Mouse (Mus musculus) limb, embryonic 15.5 days (tissue): ENCODE measurements around the gene Ccdc13. TPM values are rescaled to one million over a fixed set of nuclear protein-coding genes. Genes with fewer than 3 reads are reported as not detected.

ENCODE experiments used
- ATAC-seq: fragments of 200-750 bp; cut with Nextera tagmentation; 2 replicates; pipeline ENCODE4 v1.8.0; 2017; ENCODE audit warnings: low read depth, moderate TSS enrichment; ENCODE audit not compliant: insufficient number of reproducible peaks, low FRiP score, low TSS enrichment
- H3K27ac ChIP-seq: fragments of 300-500 bp; sonication (generic); 2 replicates; pipeline ENCODE4 v1.5.1; 2015; ENCODE audit warnings: moderate library complexity, mild to moderate bottlenecking, inconsistent platforms
- H3K27me3 ChIP-seq: fragments of 300-500 bp; sonication (generic); 2 replicates; pipeline ENCODE4 v1.6.1; 2015; ENCODE audit warnings: inconsistent platforms
- H3K36me3 ChIP-seq: fragments of 300-500 bp; sonication (generic); 2 replicates; pipeline ENCODE4 v1.6.1; 2015; ENCODE audit warnings: inconsistent platforms
- H3K4me1 ChIP-seq: fragments of 300-500 bp; sonication (generic); 2 replicates; pipeline ENCODE4 v1.6.1; 2015; ENCODE audit warnings: inconsistent platforms
- H3K4me2 ChIP-seq: fragments of 300-500 bp; sonication (generic); 2 replicates; pipeline ENCODE4 v1.6.1; 2015; ENCODE audit warnings: mild to moderate bottlenecking, inconsistent platforms
- H3K4me3 ChIP-seq: fragments of 300-500 bp; sonication (generic); 2 replicates; pipeline ENCODE4 v1.5.1; 2015; ENCODE audit warnings: mild to moderate bottlenecking, inconsistent platforms
- H3K9ac ChIP-seq: fragments of 300-500 bp; sonication (generic); 2 replicates; pipeline ENCODE4 v1.6.1; 2015; ENCODE audit warnings: inconsistent platforms
- H3K9me3 ChIP-seq: fragments of 300-500 bp; sonication (generic); 2 replicates; pipeline ENCODE4 v1.6.1; 2016; ENCODE audit warnings: inconsistent platforms
- WGBS: fragments of 180-500 bp; shearing (Covaris S2); methylation state at CpG from one replicate; pipeline ENCODE4 v1.1.7; 2015; 5-methylcytosine and 5-hydroxymethylcytosine counted together
- polyA plus RNA-seq: library from polyadenylated mRNA; unstranded; fragments of >200 nt; fragmentation: Nextera tagmentation; extraction: Ambion mirVana; gene quantifications from 2 replicates; pipeline ENCODE4 v1.2.1, GENCODE M21; 2015

Ccdc13 gene
- polyA plus RNA-seq, 1 experiment from 2014 or later: 0.46 TPM

DNA sequence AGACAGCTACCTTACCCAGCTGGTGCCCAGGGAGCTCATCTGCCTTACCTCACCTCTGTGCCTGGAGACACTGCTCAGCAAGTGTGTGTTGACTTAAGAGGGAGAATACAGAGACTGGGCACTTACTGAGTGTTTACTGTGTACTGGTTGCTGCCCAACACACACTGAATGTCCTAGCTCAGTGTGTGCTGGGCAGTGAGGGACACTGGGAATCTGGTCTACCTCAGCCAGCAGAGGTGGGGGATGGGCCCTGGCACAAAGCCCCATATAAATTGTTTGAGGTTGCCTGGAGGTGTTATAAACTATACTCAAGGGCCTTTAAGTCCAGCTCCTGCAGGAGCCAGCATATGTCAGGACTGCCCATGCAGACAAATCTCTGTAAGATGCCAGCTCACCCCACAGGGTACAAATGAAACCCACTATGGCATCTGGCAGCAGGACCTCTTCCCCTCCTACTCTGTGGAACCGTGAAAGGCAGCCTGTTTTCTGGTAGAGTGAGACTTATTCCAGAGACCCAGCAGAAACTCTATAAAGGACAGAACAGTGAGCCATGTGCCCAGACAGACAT lies 44.2 kb downstream of the Ccdc13 start:
- no peak overlapping the region for H3K27ac ChIP-seq
- no peak for ATAC-seq
- peaks cover 6% of the 10 kb centered on the region; the same call in 1 of the 2 replicates for H3K27me3 ChIP-seq
- H3K4me1 ChIP-seq: peaks cover 16% of the 10 kb centered on the region; the same call in 1 of the 2 replicates
- H3K9ac ChIP-seq: no peak overlapping the region
- no peak overlapping the region for H3K4me2 ChIP-seq
- H3K4me3 ChIP-seq: no peak overlapping the region
- 10% methylated on average over 1 of the region's 1 CpGs for WGBS
- H3K9me3 ChIP-seq: no peaks in the 10 kb centered on the region
- no peaks in the 10 kb centered on the region for H3K36me3 ChIP-seq

DNA sequence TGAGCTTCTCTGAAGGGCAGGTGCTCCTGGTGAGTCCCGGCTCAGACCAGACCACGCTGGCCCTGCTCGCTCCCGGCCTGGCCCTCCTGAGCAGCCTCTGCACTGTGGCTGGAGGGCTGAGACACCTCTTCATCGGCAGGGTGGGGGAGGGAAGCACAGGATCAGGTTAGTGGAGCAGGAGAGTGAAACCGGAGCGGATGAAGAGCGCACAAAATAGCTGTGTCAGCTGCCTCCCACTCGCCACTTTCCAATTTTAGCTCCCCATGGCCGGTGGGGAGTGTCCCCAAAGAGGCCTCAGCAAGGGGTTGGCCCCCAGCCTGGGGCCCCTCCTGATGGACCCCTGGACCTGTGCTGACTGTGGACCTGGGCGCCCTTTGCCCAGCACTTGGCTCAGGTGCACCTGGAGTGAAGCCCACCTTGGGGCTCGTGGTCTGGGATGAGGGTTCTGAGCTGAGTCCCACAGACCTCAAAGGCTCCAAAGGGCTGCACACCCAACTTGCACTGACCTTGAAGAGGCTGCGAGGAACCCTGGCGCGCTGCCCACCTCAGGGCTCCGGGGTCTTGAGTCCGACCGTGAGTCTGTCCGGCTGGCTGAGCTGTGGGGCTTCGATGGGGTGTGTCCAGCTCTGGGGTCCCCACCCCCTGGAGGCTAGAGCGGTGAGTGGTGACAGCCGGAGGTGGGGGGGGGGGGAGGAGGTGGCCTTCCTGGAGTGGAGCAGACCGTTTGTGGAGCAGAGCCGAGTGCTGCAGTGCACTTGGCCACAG lies 47.3 kb downstream of the Ccdc13 start, which contains the start of gene Hhatl:
TSS of gene Hhatl (minus strand) at position 751 of the 765 bp plus-strand sequence.
- 59% methylated on average over 24 of the region's 24 CpGs for WGBS
- Histone ChIP-seq H3K27me3 (peaks cover 6% of the 10 kb centered on the region; the same call in 1 of the 2 replicates), H3K36me3 (no peaks in the 10 kb centered on the region), H3K4me1 (peaks cover 16% of the 10 kb centered on the region; the same call in 1 of the 2 replicates), H3K4me3 (no peak within 1 kb of the TSS), H3K9me3 (no peaks in the 10 kb centered on the region), H3K9ac (no peak within 1 kb of the TSS), H3K27ac (no peak within 1 kb of the TSS), H3K4me2 (no peak within 1 kb of the TSS)
- ATAC-seq: no peak

- H3K4me3 ChIP-seq: no peak overlapping the region
- H3K36me3 ChIP-seq: no peaks in the 10 kb centered on the region
- peaks cover 16% of the 10 kb centered on the region; the same call in 1 of the 2 replicates for H3K4me1 ChIP-seq
- no peak overlapping the region for H3K27ac ChIP-seq
- 12% methylated on average over 5 of the region's 5 CpGs for WGBS
- no peak overlapping the region for H3K4me2 ChIP-seq
- no peak overlapping the region for H3K9ac ChIP-seq
- no peaks in the 10 kb centered on the region for H3K9me3 ChIP-seq
- H3K27me3 ChIP-seq: peaks cover 6% of the 10 kb centered on the region; the same call in 1 of the 2 replicates
- ATAC-seq: no peak
Measured at GRCm38 (mm10) chr9:121791206-121791605, 48.1 kb downstream of the Ccdc13 start.

GRCm38 (mm10) chr9:121786359-121786758 lies 52.9 kb downstream of the Ccdc13 start:
- H3K9me3 ChIP-seq: no peaks in the 10 kb centered on the region
- no peaks in the 10 kb centered on the region for H3K36me3 ChIP-seq
- H3K4me3 ChIP-seq: no peak overlapping the region
- H3K9ac ChIP-seq: no peak overlapping the region
- H3K4me1 ChIP-seq: peaks cover 7% of the 10 kb centered on the region; the same call in 1 of the 2 replicates
- no peak overlapping the region for H3K27ac ChIP-seq
- 64% methylated on average over 2 of the region's 2 CpGs for WGBS
- ATAC-seq: no peak
- H3K27me3 ChIP-seq: 0 out of 2 replicates have a peak, but pooled peaks cover 3% of the 10 kb centered on the region
- H3K4me2 ChIP-seq: no peak overlapping the region

GRCm38 (mm10) chr9:121785261-121785660 lies 54.0 kb downstream of the Ccdc13 start:
- no peak overlapping the region for H3K4me3 ChIP-seq
- peaks cover under 1% of the 10 kb centered on the region; the same call in 1 of the 2 replicates for H3K27me3 ChIP-seq
- no peak overlapping the region for H3K4me2 ChIP-seq
- 83% methylated on average over 8 of the region's 8 CpGs for WGBS
- H3K36me3 ChIP-seq: no peaks in the 10 kb centered on the region
- ATAC-seq: no peak
- H3K9ac ChIP-seq: no peak overlapping the region
- no peak overlapping the region for H3K27ac ChIP-seq
- H3K9me3 ChIP-seq: no peaks in the 10 kb centered on the region
- 0 out of 2 replicates have a peak, but pooled peaks cover 4% of the 10 kb centered on the region for H3K4me1 ChIP-seq

DNA sequence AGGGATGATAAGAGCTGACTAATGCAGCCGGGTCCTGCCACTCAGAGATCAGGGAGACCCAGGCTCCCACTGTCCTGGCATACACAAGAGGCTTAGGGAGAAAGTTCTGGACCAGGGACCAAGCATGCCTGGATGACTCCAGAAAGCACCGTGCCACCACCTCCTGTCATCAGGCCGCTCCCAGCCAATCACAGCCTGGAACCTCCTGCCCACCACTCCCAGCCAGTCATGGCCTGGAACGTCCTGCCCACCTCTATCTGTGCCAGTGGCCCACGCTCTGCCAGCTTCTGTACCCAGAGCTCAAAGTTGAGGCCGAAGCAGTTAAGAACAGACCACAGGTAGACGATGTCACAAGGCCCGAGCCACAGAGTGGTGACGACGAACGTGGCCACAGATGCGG lies 54.5 kb downstream of the Ccdc13 start:
- H3K4me2 ChIP-seq: no peak overlapping the region
- no peaks in the 10 kb centered on the region for H3K9me3 ChIP-seq
- 0 out of 2 replicates have a peak, but pooled peaks cover 4% of the 10 kb centered on the region for H3K4me1 ChIP-seq
- no peak for ATAC-seq
- H3K9ac ChIP-seq: no peak overlapping the region
- H3K36me3 ChIP-seq: no peaks in the 10 kb centered on the region
- H3K4me3 ChIP-seq: no peak overlapping the region
- no peak overlapping the region for H3K27ac ChIP-seq
- peaks cover 5% of the 10 kb centered on the region for H3K27me3 ChIP-seq
- 83% methylated on average over 12 of the region's 12 CpGs for WGBS

DNA sequence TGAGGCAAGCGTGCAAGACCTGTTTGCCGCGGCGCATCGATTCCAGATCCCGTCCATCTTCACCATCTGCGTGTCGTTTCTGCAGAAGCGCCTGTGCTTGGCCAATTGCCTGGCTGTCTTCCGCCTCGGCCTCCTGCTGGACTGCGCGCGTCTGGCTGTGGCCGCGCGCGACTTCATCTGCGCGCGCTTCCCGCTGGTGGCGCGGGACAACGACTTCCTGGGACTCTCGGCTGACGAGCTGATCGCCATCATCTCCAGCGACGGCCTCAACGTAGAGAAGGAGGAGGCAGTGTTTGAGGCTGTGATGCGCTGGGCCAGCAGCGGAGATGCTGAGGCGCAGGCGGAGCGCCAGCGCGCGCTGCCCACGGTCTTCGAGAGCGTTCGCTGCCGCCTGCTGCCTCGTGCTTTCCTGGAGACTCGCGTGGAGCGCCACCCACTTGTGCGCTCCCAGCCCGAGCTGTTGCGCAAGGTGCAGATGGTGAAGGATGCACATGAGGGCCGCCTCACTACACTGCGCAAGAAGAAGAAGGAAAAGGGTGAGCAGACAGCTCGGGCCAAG lies 61.1 kb downstream of the Ccdc13 start:
- Histone ChIP-seq H3K4me2 (peak overlapping the region; percentile 64), H3K9ac (peak overlapping the region; percentile 5; the same call in 1 of the 2 replicates), H3K4me1 (peaks cover 23% of the 10 kb centered on the region), H3K4me3 (peak overlapping the region; percentile 35), H3K27ac (no peak overlapping the region; the same call in 1 of the 2 replicates), H3K36me3 (no peaks in the 10 kb centered on the region), H3K9me3 (no peaks in the 10 kb centered on the region), H3K27me3 (peaks cover 49% of the 10 kb centered on the region)
- no peak for ATAC-seq
- 14% methylated on average over 54 of the region's 54 CpGs for WGBS

DNA sequence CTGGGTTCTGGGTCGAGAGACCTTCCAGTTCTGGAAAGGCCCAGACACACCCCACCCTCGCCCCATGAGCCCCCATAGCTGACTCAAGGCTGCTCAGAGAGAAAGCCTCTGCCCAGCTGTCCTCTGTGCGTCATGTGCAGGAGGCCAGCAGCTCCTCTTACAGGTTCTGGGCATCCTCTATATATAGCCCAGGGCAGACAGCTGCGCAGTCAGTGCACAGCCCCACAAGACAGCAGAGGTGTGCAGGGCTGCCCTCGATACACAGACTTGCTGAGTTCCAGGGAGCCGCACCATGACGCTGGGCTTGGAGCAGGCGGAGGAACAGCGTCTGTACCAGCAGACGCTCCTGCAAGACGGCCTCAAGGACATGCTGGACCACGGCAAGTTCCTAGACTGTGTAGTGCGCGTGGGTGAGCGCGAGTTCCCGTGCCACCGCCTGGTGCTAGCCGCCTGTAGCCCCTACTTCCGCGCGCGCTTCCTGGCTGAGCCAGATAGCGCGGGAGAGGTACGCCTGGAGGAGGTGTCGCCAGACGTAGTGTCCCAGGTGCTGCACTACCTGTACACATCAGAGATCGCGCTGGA lies 61.7 kb downstream of the Ccdc13 start, which contains the start of gene Klhl40:
TSS of gene Klhl40 (plus strand) at position 124 of the 582 bp plus-strand sequence.
- Histone ChIP-seq H3K4me2 (peak within 1 kb of the TSS; percentile 64), H3K27ac (peak within 1 kb of the TSS; percentile 8; the same call in 1 of the 2 replicates), H3K9me3 (no peaks in the 10 kb centered on the region), H3K4me1 (peaks cover 23% of the 10 kb centered on the region), H3K27me3 (peaks cover 49% of the 10 kb centered on the region), H3K4me3 (peak within 1 kb of the TSS; percentile 35), H3K36me3 (no peaks in the 10 kb centered on the region), H3K9ac (peak within 1 kb of the TSS; percentile 5; the same call in 1 of the 2 replicates)
- WGBS: 15% methylated on average over 30 of the region's 30 CpGs
- ATAC-seq: peak; percentile 42; the same call in 1 of the 2 replicates

DNA sequence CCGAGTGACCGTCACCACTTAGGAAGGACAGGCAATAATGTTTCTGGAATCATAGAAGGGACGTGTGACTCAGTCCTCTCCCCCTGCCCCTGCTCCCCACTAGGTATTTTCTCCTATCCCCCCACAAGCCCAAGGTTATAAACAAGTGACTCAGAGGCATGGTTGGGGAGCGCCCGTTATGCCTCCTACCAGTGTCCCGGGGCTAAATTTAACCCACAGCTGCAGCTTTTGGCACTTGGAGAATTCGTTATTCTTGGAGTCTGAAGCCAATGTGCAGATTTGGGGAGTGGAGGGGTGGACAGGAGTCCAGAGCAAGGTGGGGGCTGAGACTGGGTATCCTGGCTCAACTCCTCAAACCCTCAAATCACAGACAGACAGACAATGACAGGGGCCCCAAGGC lies 62.8 kb downstream of the Ccdc13 start:
- WGBS: 58% methylated on average over 7 of the region's 7 CpGs
- Histone ChIP-seq H3K27ac (no peak overlapping the region), H3K9me3 (no peaks in the 10 kb centered on the region), H3K9ac (no peak overlapping the region), H3K4me3 (no peak overlapping the region), H3K4me1 (peaks cover 23% of the 10 kb centered on the region), H3K27me3 (peaks cover 49% of the 10 kb centered on the region), H3K36me3 (no peaks in the 10 kb centered on the region), H3K4me2 (no peak overlapping the region)
- peak; percentile 3; the same call in 1 of the 2 replicates for ATAC-seq

DNA sequence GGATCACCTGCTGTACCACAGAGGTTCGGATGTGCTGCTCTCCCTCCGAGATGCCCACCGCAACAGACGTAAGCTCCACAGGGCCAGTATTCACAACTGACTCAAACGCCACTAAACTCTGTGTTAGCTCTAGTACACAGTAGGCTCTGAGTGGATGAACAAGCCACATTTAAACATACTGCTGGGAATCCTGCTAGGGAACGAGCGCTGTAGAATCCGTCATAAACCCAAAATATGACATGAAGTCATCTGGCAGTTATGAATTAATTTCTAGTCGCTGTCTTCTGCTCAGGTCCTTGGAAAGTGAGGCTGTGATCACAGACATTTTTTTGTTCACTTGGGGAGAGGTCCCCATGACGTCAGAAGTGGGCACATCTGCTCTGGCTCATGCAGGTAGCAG lies 63.3 kb downstream of the Ccdc13 start:
- Histone ChIP-seq H3K36me3 (no peaks in the 10 kb centered on the region), H3K27me3 (peaks cover 49% of the 10 kb centered on the region), H3K9me3 (no peaks in the 10 kb centered on the region), H3K4me3 (no peak overlapping the region), H3K27ac (no peak overlapping the region), H3K9ac (no peak overlapping the region), H3K4me1 (peaks cover 23% of the 10 kb centered on the region), H3K4me2 (no peak overlapping the region)
- no peak for ATAC-seq
- WGBS: 74% methylated on average over 10 of the region's 10 CpGs

DNA sequence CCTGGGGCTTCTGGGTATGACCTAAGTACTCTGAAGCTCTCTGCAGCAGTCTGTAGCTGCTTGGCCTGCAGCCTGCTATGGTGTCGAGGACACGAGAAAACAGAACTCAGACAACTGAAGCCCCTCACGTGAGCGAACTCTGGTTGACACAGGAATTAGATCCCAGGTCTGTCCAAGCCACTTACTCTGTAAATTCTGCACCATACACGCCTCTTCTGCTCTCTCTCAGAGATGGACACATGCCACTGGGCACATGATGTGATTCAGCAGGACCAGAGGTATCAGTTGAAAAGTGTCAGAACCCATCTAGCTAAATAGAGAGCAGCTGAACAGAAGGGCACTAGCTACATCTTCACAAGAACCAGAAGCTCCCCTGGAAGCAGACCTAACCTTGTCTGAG lies 66.8 kb downstream of the Ccdc13 start:
- H3K4me3 ChIP-seq: no peak overlapping the region
- peaks cover 18% of the 10 kb centered on the region for H3K36me3 ChIP-seq
- H3K27me3 ChIP-seq: peaks cover 20% of the 10 kb centered on the region
- 63% methylated on average over 5 of the region's 5 CpGs for WGBS
- H3K4me2 ChIP-seq: no peak overlapping the region
- no peak overlapping the region for H3K9ac ChIP-seq
- no peak for ATAC-seq
- peaks cover 19% of the 10 kb centered on the region for H3K4me1 ChIP-seq
- H3K9me3 ChIP-seq: no peaks in the 10 kb centered on the region
- H3K27ac ChIP-seq: no peak overlapping the region
